Mouse (Mus musculus) lung, postnatal 14 days (tissue): ENCODE measurements at regions not wholly inside any gene's neighbourhood (a gene's known extent, or its start where the extent isn't known, plus 50 kb on each side); places are given as distances from the start of the nearest gene placed in this dataset.

Experiments used
- DNase-seq: peaks from one replicate; pipeline ENCODE4 v3.0.0; 2021

GRCm38 (mm10) chr3:83701075-83701474, 65.0 kb upstream of the Sfrp2 start:
- DNase-seq: peak; percentile 55

- no peak for DNase-seq
These were observed 61.6 kb upstream of the Sfrp2 start for GRCm38 (mm10) chr3:83704559-83704958.

GRCm38 (mm10) chr3:83705253-83705652, 60.9 kb upstream of the Sfrp2 start:
- no peak for DNase-seq

- DNase-seq: peak; percentile 24
These were observed 59.4 kb upstream of the Sfrp2 start for GRCm38 (mm10) chr3:83706531-83707243.

- no peak for DNase-seq
These were observed 58.8 kb upstream of the Sfrp2 start for GRCm38 (mm10) chr3:83707278-83707677.

- no peak for DNase-seq
These were observed 57.1 kb upstream of the Sfrp2 start for GRCm38 (mm10) chr3:83708973-83709372.

GRCm38 (mm10) chr3:83709531-83709930, 56.6 kb upstream of the Sfrp2 start:
- DNase-seq: no peak

- no peak for DNase-seq
These were observed 55.1 kb upstream of the Sfrp2 start for GRCm38 (mm10) chr3:83710995-83711541.

- DNase-seq: no peak
These were observed 53.8 kb upstream of the Sfrp2 start for GRCm38 (mm10) chr3:83712355-83712754.

- no peak for DNase-seq
These were observed 51.5 kb upstream of the Sfrp2 start for GRCm38 (mm10) chr3:83714572-83714971.
